Mouse (Mus musculus) layer of hippocampus, postnatal 14 days (tissue): ENCODE results near the gene Dync1i2. TPM values are rescaled to one million over a fixed set of nuclear protein-coding genes. Genes with fewer than 3 reads are reported as not detected.

Experiments used
- total RNA-seq, 2 experiments: library from RNA; stranded (reverse); gene quantifications; 2 replicates each; pipeline ENCODE4 v1.2.3; 2021

Dync1i2 gene
- total RNA-seq, 2 experiments from 2014 or later = 143 to 146 TPM

Other genes starting within 250 kb of the Dync1i2 start
- 10 to 100 TPM; 11.9 to 13.4 TPM for gene Dcaf17, start 156.4 kb upstream of the Dync1i2 start, total RNA-seq
- 10 to 100 TPM; 14.9 to 15.6 TPM for gene Mettl8, start 156.1 kb upstream of the Dync1i2 start, total RNA-seq
- 10 to 100 TPM in 1 of 2 experiments, 1 to 10 TPM in 1; 10.0 to 10.3 TPM for gene Cybrd1, start 93.8 kb upstream of the Dync1i2 start, total RNA-seq
- gene Slc25a12, start 156.0 kb downstream of the Dync1i2 start, total RNA-seq = 100 to 1,000 TPM; 164 to 174 TPM
- 10 to 100 TPM; 15.6 to 15.7 TPM for gene Hat1, start 177.3 kb downstream of the Dync1i2 start, total RNA-seq
- 10 to 100 TPM; 23.3 to 25.0 TPM for gene Metap1d, start 241.6 kb downstream of the Dync1i2 start, total RNA-seq